Mouse (Mus musculus): ENCODE results near the gene Pet100.

The Pet100 gene

GRCm38 (mm10) chr8:3625445-3625844 is 4.1 kb downstream of the Pet100 start, which contains the start of gene Pcp2:
Gene Pcp2, minus strand, starts transcription at chr8:3625545.
- DNase-seq (ENCODE audit: low spot score), result no peak

GRCm38 (mm10) chr8:3626971-3627370 is 5.6 kb downstream of the Pet100 start:
- no peak for DNase-seq (ENCODE audit: low spot score)

- peak; percentile 36 for DNase-seq (ENCODE audit: low spot score)
These were observed 6.7 kb downstream of the Pet100 start for GRCm38 (mm10) chr8:3628014-3628413.

GRCm38 (mm10) chr8:3630647-3631477 is 9.5 kb downstream of the Pet100 start, which contains the start of gene Stxbp2:
Gene Stxbp2, plus strand, starts transcription at chr8:3630955.
- peak; percentile 90 for DNase-seq (ENCODE audit: low spot score)

- DNase-seq (ENCODE audit: low spot score), result peak; percentile 48
These were observed 10.1 kb downstream of the Pet100 start for GRCm38 (mm10) chr8:3631478-3631875.

- peak; percentile 65 for DNase-seq (ENCODE audit: low spot score)
These were observed 24.5 kb downstream of the Pet100 start for GRCm38 (mm10) chr8:3645804-3646203.

GRCm38 (mm10) chr8:3646824-3647531 is 25.6 kb downstream of the Pet100 start:
- DNase-seq (ENCODE audit: low spot score), result no peak

- no peak for DNase-seq (ENCODE audit: low spot score)
These were observed 26.2 kb downstream of the Pet100 start for GRCm38 (mm10) chr8:3647561-3647960.

GRCm38 (mm10) chr8:3648268-3648667 is 26.9 kb downstream of the Pet100 start:
- no peak for DNase-seq (ENCODE audit: low spot score)

GRCm38 (mm10) chr8:3648990-3649389 is 27.6 kb downstream of the Pet100 start:
- DNase-seq (ENCODE audit: low spot score), result no peak

GRCm38 (mm10) chr8:3652845-3653244 is 31.5 kb downstream of the Pet100 start:
- DNase-seq (ENCODE audit: low spot score), result no peak

GRCm38 (mm10) chr8:3654726-3655508 is 33.6 kb downstream of the Pet100 start:
- no peak for DNase-seq (ENCODE audit: low spot score)

- DNase-seq (ENCODE audit: low spot score), result no peak
These were observed 34.2 kb downstream of the Pet100 start, which contains the start of gene Retn for GRCm38 (mm10) chr8:3655526-3655925. Gene Retn, plus strand, starts transcription at chr8:3655770.

- DNase-seq (ENCODE audit: low spot score), result peak; percentile 26
These were observed 35.5 kb downstream of the Pet100 start for GRCm38 (mm10) chr8:3656725-3657381.

GRCm38 (mm10) chr8:3660889-3661288 is 39.5 kb downstream of the Pet100 start:
- no peak for DNase-seq (ENCODE audit: low spot score)

GRCm38 (mm10) chr8:3664405-3664804 is 43.1 kb downstream of the Pet100 start:
- no peak for DNase-seq (ENCODE audit: low spot score)

- no peak for DNase-seq (ENCODE audit: low spot score)
These were observed 44.2 kb downstream of the Pet100 start, which contains the start of gene Mcemp1 for GRCm38 (mm10) chr8:3665507-3665906. Gene Mcemp1, plus strand, starts transcription at chr8:3665754.

GRCm38 (mm10) chr8:3670388-3670787 is 49.0 kb downstream of the Pet100 start:
- no peak for DNase-seq (ENCODE audit: low spot score)

GRCm38 (mm10) chr8:3671980-3672491 is 50.7 kb downstream of the Pet100 start, which contains the start of gene Fcor:
Gene Fcor, minus strand, starts transcription at chr8:3672362.
- DNase-seq (ENCODE audit: low spot score), result peak; percentile 88

- no peak for DNase-seq (ENCODE audit: low spot score)
These were observed 53.3 kb downstream of the Pet100 start for GRCm38 (mm10) chr8:3674671-3675070.

All from urinary bladder, postnatal 14 days (tissue).